In genomic region chr2:118118045-118118444, GRCm38 (mm10) we compare ENCODE assay signal across 10 mouse cellular contexts.
"Had no signal": no experiment of that assay in that cellular context is flagged by ENCODE, and none has a peak within 500 bp of the region (broad histone marks: within the 10 kb centered on the region; RNA-seq: fewer than 3 reads in every experiment).

No protein-coding gene starts in this region.

- H3K9me3 ChIP-seq: hindbrain, embryonic 15.5 days; limb, embryonic 13.5 days; liver, embryonic 12.5 days; midbrain, embryonic 12.5 days; stomach, embryonic 15.5 days had no signal

- H3K4me3 ChIP-seq: hindbrain, embryonic 15.5 days; limb, embryonic 13.5 days; liver, embryonic 12.5 days; midbrain, embryonic 12.5 days; stomach, embryonic 15.5 days had no signal

- H3K9ac ChIP-seq: hindbrain, embryonic 15.5 days; limb, embryonic 13.5 days; liver, embryonic 12.5 days; midbrain, embryonic 12.5 days; stomach, embryonic 15.5 days had no signal

- H3K27ac ChIP-seq: hindbrain, embryonic 15.5 days; limb, embryonic 13.5 days; liver, embryonic 12.5 days; midbrain, embryonic 12.5 days; stomach, embryonic 15.5 days had no signal

- H3K4me1 ChIP-seq: liver, embryonic 12.5 days; stomach, embryonic 15.5 days had no signal

- ATAC-seq: intestine, embryonic 16.5 days; liver, embryonic 12.5 days had no signal

- DNase-seq: left cerebral cortex, postnatal 4 days; lung, postnatal 10 days; right cerebral cortex, postnatal 14 days; thymus, postnatal 4 days had no signal

- H3K27me3 ChIP-seq: limb, embryonic 13.5 days; stomach, embryonic 15.5 days had no signal

- H3K36me3 ChIP-seq: hindbrain, embryonic 15.5 days had no signal

- H3K4me2 ChIP-seq: hindbrain, embryonic 15.5 days; limb, embryonic 13.5 days; liver, embryonic 12.5 days; midbrain, embryonic 12.5 days; stomach, embryonic 15.5 days had no signal
